Mouse (Mus musculus) E14TG2a.4 (cell line): ENCODE data around the gene Gadd45g.

ENCODE experiments used
- CTCF ChIP-seq: conservative IDR thresholded peaks from 2 replicates; pipeline ENCODE4 v1.5.1; 2014; ENCODE audit warnings: low read length
- NANOG ChIP-seq: IDR thresholded peaks from 2 replicates; pipeline ENCODE4 v1.6.1; 2014; ENCODE audit warnings: borderline replicate concordance, low read length, mixed read lengths

- no peak for TF ChIP-seq NANOG
- TF ChIP-seq CTCF = no peak
Measured at GRCm38 (mm10) chr13:51853301-51854243, 7.1 kb downstream of the Gadd45g start.
